Mouse (Mus musculus) erythroblast, embryonic 14.5 days (primary cell): ENCODE measurements around the gene Hoxb1. TPM values are rescaled to one million over a fixed set of nuclear protein-coding genes. Genes with fewer than 3 reads are reported as not detected.

Experiments used
- H3K27me3 ChIP-seq: 2 replicates; pipeline ENCODE4 v1.6.1; 2012; ENCODE audit warnings: inconsistent platforms; ENCODE audit not compliant: control insufficient read depth
- H3K36me3 ChIP-seq: 2 replicates; pipeline ENCODE4 v1.6.1; 2012; ENCODE audit warnings: mild to moderate bottlenecking, inconsistent platforms; ENCODE audit not compliant: control insufficient read depth
- H3K4me1 ChIP-seq: 2 replicates; pipeline ENCODE4 v1.6.1; 2012; ENCODE audit warnings: inconsistent platforms; ENCODE audit not compliant: control insufficient read depth
- H3K4me3 ChIP-seq: replicated peaks from 2 replicates; pipeline ENCODE3; 2012; ENCODE audit warnings: moderate library complexity, mild to moderate bottlenecking, inconsistent platforms
- H3K9me3 ChIP-seq: 2 replicates; pipeline ENCODE4 v1.6.1; 2012; ENCODE audit warnings: low read length, inconsistent platforms, mixed read lengths; ENCODE audit not compliant: control insufficient read depth
- GATA1 ChIP-seq: IDR thresholded peaks from 2 replicates; pipeline ENCODE4 v1.6.1; 2012; ENCODE audit warnings: low read length, inconsistent platforms, mixed read lengths
- TAL1 ChIP-seq: IDR thresholded peaks from 3 replicates; pipeline ENCODE4 v1.6.1; 2012; ENCODE audit warnings: low read length, inconsistent platforms, mixed read lengths
- polyA plus RNA-seq: library from polyadenylated mRNA; stranded (reverse); fragments of >175 nt; gene quantifications from 2 replicates; pipeline ENCODE4 v1.2.3, GENCODE M21; 2012

Gene Hoxb1
- polyA plus RNA-seq, 1 experiment: not detected

GRCm38 (mm10) chr11:96341701-96342575 is 23.6 kb upstream of the Hoxb1 start:
- Histone ChIP-seq H3K27me3 (peaks cover 100% of the 10 kb centered on the region), H3K4me1 (no peaks in the 10 kb centered on the region), H3K4me3 (no peak overlapping the region), H3K9me3 (no peaks in the 10 kb centered on the region), H3K36me3 (no peaks in the 10 kb centered on the region)
- no peak for TF ChIP-seq TAL1
- no peak for TF ChIP-seq GATA1

- Histone ChIP-seq H3K4me3 (no peak overlapping the region), H3K9me3 (no peaks in the 10 kb centered on the region), H3K36me3 (no peaks in the 10 kb centered on the region), H3K27me3 (peaks cover 98% of the 10 kb centered on the region), H3K4me1 (no peaks in the 10 kb centered on the region)
- TF ChIP-seq GATA1: no peak
- no peak for TF ChIP-seq TAL1
Observed at GRCm38 (mm10) chr11:96342576-96342930, 23.0 kb upstream of the Hoxb1 start.

DNA sequence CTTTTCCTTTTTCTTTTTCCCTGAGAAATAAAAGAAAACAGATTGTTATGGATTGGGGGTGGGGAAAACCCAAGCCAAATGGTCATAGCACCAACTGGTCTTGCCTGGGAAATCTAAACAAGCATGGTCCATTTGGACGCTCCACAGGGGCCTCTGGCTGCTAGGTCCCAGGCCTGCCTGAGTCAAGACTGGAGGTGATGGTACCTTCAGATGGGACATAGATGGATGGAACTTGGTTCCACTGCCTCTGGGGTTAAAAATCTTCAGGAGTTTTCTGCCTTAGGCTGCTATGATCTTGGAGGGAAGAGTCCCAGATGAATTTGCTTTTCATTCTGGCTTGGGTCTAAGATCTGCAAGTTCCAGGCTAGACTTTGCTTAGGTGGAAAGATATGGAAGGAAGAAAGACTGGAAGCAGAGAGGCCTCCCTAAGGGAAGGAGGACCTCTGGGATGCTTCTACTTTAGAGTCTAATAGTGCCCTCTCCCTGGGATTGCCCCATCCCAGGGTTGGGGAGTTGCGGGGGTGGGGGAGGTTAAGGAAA is 22.3 kb upstream of the Hoxb1 start:
- Histone ChIP-seq H3K36me3 (no peaks in the 10 kb centered on the region), H3K4me1 (no peaks in the 10 kb centered on the region), H3K9me3 (no peaks in the 10 kb centered on the region), H3K27me3 (peaks cover 98% of the 10 kb centered on the region), H3K4me3 (no peak overlapping the region)
- TF ChIP-seq TAL1 (no peak), GATA1 (no peak)

- Histone ChIP-seq H3K9me3 (no peaks in the 10 kb centered on the region), H3K36me3 (no peaks in the 10 kb centered on the region), H3K27me3 (peaks cover 98% of the 10 kb centered on the region), H3K4me3 (no peak overlapping the region), H3K4me1 (no peaks in the 10 kb centered on the region)
- TF ChIP-seq TAL1: no peak
- TF ChIP-seq GATA1: no peak
Observed at GRCm38 (mm10) chr11:96344061-96344877, 21.3 kb upstream of the Hoxb1 start.

DNA sequence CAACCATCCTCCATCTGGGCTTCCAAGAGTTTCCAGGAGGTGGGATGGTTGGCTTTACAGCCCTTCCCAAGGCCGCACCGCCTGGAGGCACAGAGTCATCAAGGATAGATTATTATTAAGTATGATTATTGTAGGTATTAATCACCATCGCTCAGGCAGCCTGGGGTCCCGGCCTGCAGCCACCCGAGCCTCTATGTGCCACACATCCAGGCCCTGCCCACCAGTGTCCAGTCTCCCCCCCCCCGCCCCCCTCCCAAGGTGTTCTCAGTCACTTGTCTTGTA is 20.7 kb upstream of the Hoxb1 start:
- no peak overlapping the region for H3K4me3 ChIP-seq
- H3K36me3 ChIP-seq: no peaks in the 10 kb centered on the region
- no peaks in the 10 kb centered on the region for H3K9me3 ChIP-seq
- TF ChIP-seq TAL1: no peak
- TF ChIP-seq GATA1: no peak
- H3K27me3 ChIP-seq: peaks cover 98% of the 10 kb centered on the region
- no peaks in the 10 kb centered on the region for H3K4me1 ChIP-seq

- no peaks in the 10 kb centered on the region for H3K9me3 ChIP-seq
- peaks cover 98% of the 10 kb centered on the region for H3K27me3 ChIP-seq
- no peaks in the 10 kb centered on the region for H3K4me1 ChIP-seq
- TF ChIP-seq TAL1 (no peak), GATA1 (no peak)
- H3K36me3 ChIP-seq: no peaks in the 10 kb centered on the region
- H3K4me3 ChIP-seq: no peak overlapping the region
Observed at GRCm38 (mm10) chr11:96345220-96345892, 20.2 kb upstream of the Hoxb1 start.

DNA sequence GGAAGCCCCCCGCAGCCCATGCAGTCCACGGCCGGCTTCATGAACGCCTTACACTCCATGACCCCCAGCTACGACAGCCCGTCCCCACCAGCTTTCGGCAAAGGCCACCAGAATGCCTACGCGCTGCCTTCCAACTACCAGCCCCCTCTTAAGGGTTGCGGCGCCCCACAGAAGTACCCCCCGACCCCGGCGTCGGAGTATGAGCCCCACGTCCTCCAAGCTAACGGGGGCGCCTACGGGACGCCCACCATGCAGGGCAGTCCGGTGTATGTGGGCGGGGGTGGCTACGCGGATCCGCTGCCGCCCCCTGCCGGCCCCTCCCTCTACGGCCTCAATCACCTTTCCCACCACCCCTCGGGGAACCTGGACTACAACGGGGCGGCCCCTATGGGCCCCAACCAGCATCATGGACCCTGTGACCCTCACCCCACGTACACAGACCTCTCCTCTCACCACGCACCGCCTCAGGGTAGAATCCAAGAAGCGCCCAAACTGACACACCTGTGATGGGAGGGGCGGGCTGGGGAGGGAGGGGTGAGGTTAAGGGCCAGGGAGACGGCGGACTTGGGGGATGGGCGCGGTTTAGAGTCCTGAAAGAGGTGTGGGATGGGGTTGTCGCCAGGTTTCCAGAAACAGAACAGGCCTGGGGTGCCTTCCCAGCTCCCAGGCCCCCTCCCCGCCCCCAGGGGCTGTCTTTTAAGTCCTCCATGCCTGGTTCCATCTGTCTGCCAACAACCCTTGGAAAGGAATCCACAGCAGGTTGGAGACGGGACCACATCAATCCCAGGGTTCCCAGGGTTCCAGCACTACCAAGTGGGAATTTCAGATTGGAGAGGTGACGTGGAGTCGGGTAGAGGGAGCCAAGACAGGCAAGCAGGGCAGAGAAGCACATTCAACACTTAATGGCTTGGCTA is 19.4 kb upstream of the Hoxb1 start:
- no peaks in the 10 kb centered on the region for H3K4me1 ChIP-seq
- no peak overlapping the region for H3K4me3 ChIP-seq
- peaks cover 98% of the 10 kb centered on the region for H3K27me3 ChIP-seq
- TF ChIP-seq GATA1: no peak
- no peak for TF ChIP-seq TAL1
- H3K36me3 ChIP-seq: no peaks in the 10 kb centered on the region
- no peaks in the 10 kb centered on the region for H3K9me3 ChIP-seq

GRCm38 (mm10) chr11:96346916-96347520 is 18.5 kb upstream of the Hoxb1 start:
- no peak overlapping the region for H3K4me3 ChIP-seq
- H3K36me3 ChIP-seq: no peaks in the 10 kb centered on the region
- TF ChIP-seq TAL1 (no peak), GATA1 (no peak)
- H3K4me1 ChIP-seq: no peaks in the 10 kb centered on the region
- peaks cover 98% of the 10 kb centered on the region for H3K27me3 ChIP-seq
- no peaks in the 10 kb centered on the region for H3K9me3 ChIP-seq
